Mouse (Mus musculus) MEL-GATA-1-ER (cell line): ENCODE data around the gene Wdr5b.
"Not testable (repeated sequence)": the region's sequence is repeated elsewhere in the genome, so short reads cannot be mapped to it uniquely, and the experiment has no call there.

Experiments
- DNase-seq: peaks from one replicate; pipeline ENCODE4 v3.0.0-alpha.2; 2012; ENCODE audit warnings: low read depth; ENCODE audit errors: extremely low read depth

Wdr5b gene

GRCm38 (mm10) chr16:36040640-36041624, at the start of gene Wdr5b:
Gene Wdr5b, plus strand, starts transcription at chr16:36041190.
- DNase-seq, result peak; percentile 98

- no peak for DNase-seq
These were observed 48.6 kb upstream of the Wdr5b start for GRCm38 (mm10) chr16:35992391-35992790.

GRCm38 (mm10) chr16:35993316-35993715, 47.7 kb upstream of the Wdr5b start:
- DNase-seq, result no peak

GRCm38 (mm10) chr16:35998852-35999251, 42.1 kb upstream of the Wdr5b start:
- DNase-seq, result not testable (repeated sequence)

GRCm38 (mm10) chr16:36008396-36008795, 32.6 kb upstream of the Wdr5b start:
- DNase-seq, result no peak

GRCm38 (mm10) chr16:36016335-36016734, 24.7 kb upstream of the Wdr5b start:
- no peak for DNase-seq

- DNase-seq, result not testable (repeated sequence)
These were observed 12.9 kb upstream of the Wdr5b start for GRCm38 (mm10) chr16:36028120-36028519.

- no peak for DNase-seq
These were observed 633 bp downstream of the Wdr5b start for GRCm38 (mm10) chr16:36041625-36042020.

- no peak for DNase-seq
These were observed 2.1 kb downstream of the Wdr5b start for GRCm38 (mm10) chr16:36043073-36043472.

GRCm38 (mm10) chr16:36043964-36044363, 3.0 kb downstream of the Wdr5b start:
- no peak for DNase-seq

- DNase-seq, result no peak
These were observed 6.5 kb downstream of the Wdr5b start for GRCm38 (mm10) chr16:36047538-36047937.

- DNase-seq, result no peak
These were observed 10.5 kb downstream of the Wdr5b start for GRCm38 (mm10) chr16:36051491-36051890.

- DNase-seq, result no peak
These were observed 12.7 kb downstream of the Wdr5b start for GRCm38 (mm10) chr16:36053524-36054275.

- DNase-seq, result no peak
These were observed 13.9 kb downstream of the Wdr5b start for GRCm38 (mm10) chr16:36054920-36055319.

GRCm38 (mm10) chr16:36056416-36056815, 15.4 kb downstream of the Wdr5b start:
- no peak for DNase-seq

GRCm38 (mm10) chr16:36057933-36058475, 17.0 kb downstream of the Wdr5b start:
- DNase-seq, result no peak

GRCm38 (mm10) chr16:36062534-36062933, 21.5 kb downstream of the Wdr5b start:
- DNase-seq, result not testable (repeated sequence)

GRCm38 (mm10) chr16:36063315-36063714, 22.3 kb downstream of the Wdr5b start:
- DNase-seq, result no peak

GRCm38 (mm10) chr16:36064904-36065303, 23.9 kb downstream of the Wdr5b start:
- DNase-seq, result no peak

- peak; percentile 47 for DNase-seq
These were observed 26.7 kb downstream of the Wdr5b start for GRCm38 (mm10) chr16:36067694-36068093.

- peak; percentile 57 for DNase-seq
These were observed 27.4 kb downstream of the Wdr5b start for GRCm38 (mm10) chr16:36068356-36068755.
